Mouse (Mus musculus): ENCODE results near the gene Hepacam2.
"Not testable (repeated sequence)": the region's sequence is repeated elsewhere in the genome, so short reads cannot be mapped to it uniquely, and the experiment has no call there.

Gene Hepacam2

GRCm38 (mm10) chr6:3463026-3463425 is 35.1 kb downstream of the Hepacam2 start:
- DNase-seq, result no peak

- DNase-seq, result no peak
Measured at GRCm38 (mm10) chr6:3455944-3456536, 42.1 kb downstream of the Hepacam2 start.

GRCm38 (mm10) chr6:3454421-3454820 is 43.7 kb downstream of the Hepacam2 start:
- DNase-seq, result no peak

- peak; percentile 93 for DNase-seq
Measured at GRCm38 (mm10) chr6:3447404-3447803, 50.7 kb downstream of the Hepacam2 start.

GRCm38 (mm10) chr6:3443905-3444304 is 54.2 kb downstream of the Hepacam2 start:
- no peak for DNase-seq

- no peak for DNase-seq
Measured at GRCm38 (mm10) chr6:3436087-3436486, 62.0 kb downstream of the Hepacam2 start.

GRCm38 (mm10) chr6:3430976-3431375 is 67.1 kb downstream of the Hepacam2 start:
- DNase-seq, result not testable (repeated sequence)

GRCm38 (mm10) chr6:3427047-3427446 is 71.1 kb downstream of the Hepacam2 start:
- DNase-seq, result no peak

GRCm38 (mm10) chr6:3425333-3425732 is 72.8 kb downstream of the Hepacam2 start:
- peak; percentile 80 for DNase-seq

GRCm38 (mm10) chr6:3424613-3425277 is 73.4 kb downstream of the Hepacam2 start:
- DNase-seq, result peak; percentile 97
